Mouse (Mus musculus) forebrain, embryonic 13.5 days (tissue): ENCODE data around the gene Tnfrsf19. TPM values are rescaled to one million over a fixed set of nuclear protein-coding genes. Genes with fewer than 3 reads are reported as not detected.

Experiments
- ATAC-seq: fragments of 200-750 bp; cut with Nextera tagmentation; 2 replicates; pipeline ENCODE4 v1.8.0; 2017
- H3K27ac ChIP-seq: fragments of 300-500 bp; sonication (generic); 2 replicates; pipeline ENCODE4 v1.5.1; 2015; ENCODE audit warnings: inconsistent platforms, mild to moderate bottlenecking, moderate library complexity
- H3K27me3 ChIP-seq: fragments of 300-500 bp; sonication (generic); 2 replicates; pipeline ENCODE4 v1.6.1; 2015; ENCODE audit warnings: mild to moderate bottlenecking, inconsistent platforms
- H3K36me3 ChIP-seq: fragments of 300-500 bp; sonication (generic); 2 replicates; pipeline ENCODE4 v1.6.1; 2015; ENCODE audit warnings: mild to moderate bottlenecking, inconsistent platforms; ENCODE audit not compliant: poor library complexity, severe bottlenecking
- H3K4me1 ChIP-seq: fragments of 300-500 bp; sonication (generic); 2 replicates; pipeline ENCODE4 v1.6.1; 2015; ENCODE audit warnings: inconsistent platforms
- H3K4me2 ChIP-seq: fragments of 300-500 bp; sonication (generic); 2 replicates; pipeline ENCODE4 v1.6.1; 2015; ENCODE audit warnings: inconsistent platforms, mild to moderate bottlenecking, moderate library complexity
- H3K4me3 ChIP-seq: fragments of 300-500 bp; sonication (generic); 2 replicates; pipeline ENCODE4 v1.5.1; 2015; ENCODE audit warnings: mild to moderate bottlenecking, inconsistent platforms
- H3K9ac ChIP-seq: fragments of 300-500 bp; sonication (generic); 2 replicates; pipeline ENCODE4 v1.6.1; 2015; ENCODE audit warnings: mild to moderate bottlenecking, inconsistent platforms
- H3K9me3 ChIP-seq: fragments of 300-500 bp; sonication (generic); replicated peaks from 2 replicates; pipeline ENCODE4 v1.6.1; 2016; ENCODE audit warnings: inconsistent platforms
- WGBS: fragments of 180-500 bp; shearing (Covaris S2); methylation state at CpG from one replicate; pipeline ENCODE4 v1.1.7; 2015; 5-methylcytosine and 5-hydroxymethylcytosine counted together
- polyA plus RNA-seq: library from polyadenylated mRNA; unstranded; fragments of >200 nt; fragmentation: Nextera tagmentation; extraction: Ambion mirVana; gene quantifications from 2 replicates; pipeline ENCODE4 v1.2.1, GENCODE M21; 2015

The Tnfrsf19 gene
- polyA plus RNA-seq, 1 experiment from 2014 or later: 61.3 TPM

GRCm38 (mm10) chr14:60937481-60938039 is 108.7 kb downstream of the Tnfrsf19 start:
- no peak overlapping the region for H3K4me2 ChIP-seq
- 96% methylated on average over 4 of the region's 4 CpGs for WGBS
- H3K36me3 ChIP-seq: no peaks in the 10 kb centered on the region
- H3K4me3 ChIP-seq: no peak overlapping the region
- no peaks in the 10 kb centered on the region for H3K27me3 ChIP-seq
- H3K9ac ChIP-seq: no peak overlapping the region
- ATAC-seq: no peak
- no peaks in the 10 kb centered on the region for H3K9me3 ChIP-seq
- H3K4me1 ChIP-seq: no peaks in the 10 kb centered on the region
- no peak overlapping the region for H3K27ac ChIP-seq

GRCm38 (mm10) chr14:60935705-60936104 is 110.6 kb downstream of the Tnfrsf19 start:
- WGBS: 88% methylated on average over 5 of the region's 5 CpGs
- H3K27me3 ChIP-seq: no peaks in the 10 kb centered on the region

GRCm38 (mm10) chr14:60926011-60926410 is 120.3 kb downstream of the Tnfrsf19 start:
- H3K4me1 ChIP-seq: peaks cover 11% of the 10 kb centered on the region
- no peaks in the 10 kb centered on the region for H3K9me3 ChIP-seq
- ATAC-seq: no peak
- no peaks in the 10 kb centered on the region for H3K36me3 ChIP-seq
- no peak overlapping the region for H3K9ac ChIP-seq
- 29% methylated on average over 1 of the region's 1 CpGs for WGBS
- H3K4me2 ChIP-seq: no peak overlapping the region
- no peak overlapping the region for H3K4me3 ChIP-seq
- no peaks in the 10 kb centered on the region for H3K27me3 ChIP-seq
- H3K27ac ChIP-seq: no peak overlapping the region

More at GRCm38 (mm10) chr14:60935705-60936104, 110.6 kb downstream of the Tnfrsf19 start:
- no peak overlapping the region for H3K27ac ChIP-seq
- no peak overlapping the region for H3K9ac ChIP-seq
- H3K4me1 ChIP-seq: no peaks in the 10 kb centered on the region
- H3K36me3 ChIP-seq: no peaks in the 10 kb centered on the region
- no peaks in the 10 kb centered on the region for H3K9me3 ChIP-seq
- ATAC-seq: no peak
- no peak overlapping the region for H3K4me2 ChIP-seq
- no peak overlapping the region for H3K4me3 ChIP-seq

DNA sequence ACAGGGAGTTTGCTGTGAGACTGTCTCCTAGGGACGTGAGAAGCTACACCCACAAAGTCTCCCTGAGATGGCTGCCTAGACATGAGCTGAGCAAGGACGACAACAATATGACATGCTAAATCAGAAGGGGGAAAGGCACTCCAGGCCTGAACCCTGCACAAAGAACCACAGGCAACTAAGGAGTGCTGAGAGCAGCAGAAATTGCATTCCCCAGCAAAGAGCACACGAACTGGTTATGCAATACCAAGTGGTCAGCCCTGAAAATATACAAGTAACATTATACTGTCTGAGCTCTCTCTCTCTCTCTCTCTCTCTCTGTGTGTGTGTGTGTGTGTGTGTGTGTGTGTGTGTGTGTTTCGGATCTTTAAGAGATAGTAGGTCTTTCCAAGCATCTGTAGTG is 129.6 kb downstream of the Tnfrsf19 start:
- WGBS: 56% methylated on average over 4 of the region's 4 CpGs
- no peak overlapping the region for H3K4me3 ChIP-seq
- H3K27me3 ChIP-seq: no peaks in the 10 kb centered on the region
- ATAC-seq: no peak
- H3K4me1 ChIP-seq: peaks cover 9% of the 10 kb centered on the region; the same call in 1 of the 2 replicates
- H3K9me3 ChIP-seq: no peaks in the 10 kb centered on the region
- no peaks in the 10 kb centered on the region for H3K36me3 ChIP-seq
- H3K9ac ChIP-seq: no peak overlapping the region
- no peak overlapping the region for H3K4me2 ChIP-seq
- H3K27ac ChIP-seq: no peak overlapping the region

Other genes with a start within 250 kb of the Tnfrsf19 start
- 6.5 and 7.4 TPM in 2 replicates for gene Sacs, start 92.0 kb upstream of the Tnfrsf19 start, polyA plus RNA-seq
- 0.20 TPM in 1 of 2 replicates, not detected in the other for gene Sgcg, start 212.0 kb upstream of the Tnfrsf19 start, polyA plus RNA-seq